Mouse (Mus musculus) midbrain, embryonic 11.5 days (tissue): Measurements from ENCODE around the gene Cyfip1. TPM values are rescaled to one million over a fixed set of nuclear protein-coding genes. Genes with fewer than 3 reads are reported as not detected.

Source experiments
- ATAC-seq: fragments of 200-750 bp; cut with Nextera tagmentation; 2 replicates; pipeline ENCODE4 v1.8.0; 2017; ENCODE audit warnings: moderate TSS enrichment, moderate library complexity; ENCODE audit not compliant: low FRiP score
- DNase-seq: peaks from one replicate; pipeline ENCODE4 v3.0.0; 2015; ENCODE audit warnings: low spot score; ENCODE audit errors: missing footprints
- H3K27ac ChIP-seq: fragments of 300-500 bp; sonication (generic); 2 replicates; pipeline ENCODE4 v1.5.1; 2014; ENCODE audit warnings: low read depth, low read length
- H3K27me3 ChIP-seq: fragments of 300-500 bp; sonication (generic); 2 replicates; pipeline ENCODE4 v1.6.1; 2014; ENCODE audit warnings: mild to moderate bottlenecking, low read length, moderate library complexity, mixed read lengths; ENCODE audit not compliant: control insufficient read depth, insufficient read depth
- H3K36me3 ChIP-seq: fragments of 300-500 bp; sonication (generic); 2 replicates; pipeline ENCODE4 v1.6.1; 2014; ENCODE audit warnings: mild to moderate bottlenecking, low read length, moderate library complexity, mixed read lengths; ENCODE audit not compliant: control insufficient read depth, insufficient read depth
- H3K4me1 ChIP-seq: fragments of 300-500 bp; sonication (generic); 2 replicates; pipeline ENCODE4 v1.6.1; 2014; ENCODE audit warnings: low read length; ENCODE audit not compliant: control insufficient read depth, insufficient read depth
- H3K4me2 ChIP-seq: fragments of 300-500 bp; sonication (generic); 2 replicates; pipeline ENCODE4 v1.6.1; 2014; ENCODE audit warnings: mild to moderate bottlenecking, moderate library complexity
- H3K4me3 ChIP-seq: fragments of 300-500 bp; sonication (generic); 2 replicates; pipeline ENCODE4 v1.5.1; 2014; ENCODE audit warnings: low read depth, low read length
- H3K9ac ChIP-seq: fragments of 300-500 bp; sonication (generic); 2 replicates; pipeline ENCODE4 v1.6.1; 2014; ENCODE audit warnings: low read length
- H3K9me3 ChIP-seq: fragments of 300-500 bp; sonication (generic); 2 replicates; pipeline ENCODE4 v1.6.1; 2016; ENCODE audit warnings: low read length; ENCODE audit not compliant: control insufficient read depth
- WGBS: fragments of 180-500 bp; shearing (Covaris S2); extraction: QIAGEN DNeasy Blood & Tissue Kit; methylation state at CpG from one replicate; pipeline ENCODE4 v1.1.7; 2014; 5-methylcytosine and 5-hydroxymethylcytosine counted together
- polyA plus RNA-seq: library from polyadenylated mRNA; unstranded; fragments of >200 nt; fragmentation: Nextera tagmentation; extraction: Ambion mirVana; gene quantifications from 2 replicates; pipeline ENCODE4 v1.2.1, GENCODE M21; 2014

The Cyfip1 gene
- polyA plus RNA-seq, 1 experiment from 2014 or later = 80.6 TPM

DNA sequence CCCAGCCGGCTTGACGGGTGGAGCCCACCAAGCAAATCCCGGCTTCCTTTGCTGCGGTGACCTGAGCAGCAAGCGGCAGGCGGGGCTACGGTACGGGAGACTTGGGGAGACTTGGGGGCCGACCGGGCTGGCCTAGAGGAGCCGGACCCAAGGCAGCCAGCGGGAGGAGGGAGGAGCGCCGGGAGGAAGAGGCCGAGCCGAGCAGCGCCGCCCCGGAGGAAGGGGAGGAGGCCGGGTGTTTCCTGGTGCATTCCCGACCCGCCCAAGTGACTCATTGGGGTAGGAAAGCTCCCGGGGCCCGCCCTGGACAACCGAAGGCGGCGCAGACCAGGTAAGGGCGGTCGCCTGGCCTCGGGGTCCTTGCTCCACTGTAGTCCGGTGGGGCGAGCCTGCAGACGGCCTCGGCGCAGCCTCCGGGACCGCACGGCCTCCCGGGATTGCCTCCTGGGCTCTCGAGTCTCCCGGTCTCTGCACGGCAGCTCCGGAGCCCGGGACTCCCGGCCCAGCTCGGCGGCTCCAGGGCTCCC lies 495 bp downstream of the Cyfip1 start:
- WGBS = under 1% methylated on average over 44 of the region's 47 CpGs
- H3K9me3 ChIP-seq = no peaks in the 10 kb centered on the region

DNA sequence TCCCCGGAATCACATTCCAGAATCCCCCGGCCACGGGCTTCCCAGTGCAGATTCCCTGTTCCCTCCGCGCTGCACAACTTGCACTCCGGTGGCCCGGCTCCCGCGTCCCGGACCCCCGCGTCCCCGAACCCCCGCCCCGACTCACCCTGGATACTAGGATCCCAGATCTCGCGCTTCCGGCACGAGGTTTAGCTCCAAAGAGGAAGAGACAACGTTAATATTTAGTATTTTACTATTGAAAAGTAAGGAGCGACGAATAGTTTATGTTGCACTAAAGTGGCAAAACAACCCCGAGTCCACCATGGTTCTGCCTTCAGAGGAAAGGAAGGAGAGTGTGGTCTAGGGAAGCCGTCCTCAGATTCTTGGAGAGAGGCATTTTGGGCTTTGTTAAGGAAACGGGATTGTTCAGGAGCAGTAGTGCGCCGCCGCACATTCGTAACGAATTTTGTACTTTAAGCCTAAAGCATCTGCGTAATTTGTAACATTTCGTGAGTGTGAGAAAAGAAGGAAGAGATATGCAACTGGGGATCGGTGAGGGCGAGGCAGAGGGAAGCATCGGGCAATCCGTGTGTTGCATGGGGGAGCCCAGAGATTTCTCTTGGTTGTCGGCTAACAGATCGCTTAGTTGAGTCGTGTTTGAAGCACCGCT lies 1.1 kb downstream of the Cyfip1 start:
- under 1% methylated on average over 40 of the region's 40 CpGs for WGBS
- DNase-seq = peak; percentile 97
- H3K27ac ChIP-seq = peak overlapping the region; percentile 83

More for the DNA sequence above, 495 bp downstream of the Cyfip1 start:
- peak; percentile 97 for DNase-seq
- Histone ChIP-seq H3K36me3 (no peaks in the 10 kb centered on the region), H3K9ac (peak overlapping the region; percentile 96), H3K4me3 (peak overlapping the region; percentile 85), H3K27me3 (no peaks in the 10 kb centered on the region), H3K27ac (peak overlapping the region; percentile 83), H3K4me1 (peaks cover 8% of the 10 kb centered on the region; the same call in 1 of the 2 replicates), H3K4me2 (peak overlapping the region; percentile 52)
- peak; percentile 95 for ATAC-seq

GRCm38 (mm10) chr7:55846606-55847312 lies 5.2 kb downstream of the Cyfip1 start:
- H3K4me3 ChIP-seq = no peak overlapping the region

More for the DNA sequence above, 1.1 kb downstream of the Cyfip1 start:
- H3K4me3 ChIP-seq = peak overlapping the region; percentile 85
- no peaks in the 10 kb centered on the region for H3K36me3 ChIP-seq
- peak; percentile 73 for ATAC-seq
- no peaks in the 10 kb centered on the region for H3K27me3 ChIP-seq
- H3K9me3 ChIP-seq = no peaks in the 10 kb centered on the region
- H3K4me2 ChIP-seq = peak overlapping the region; percentile 52
- peaks cover 8% of the 10 kb centered on the region; the same call in 1 of the 2 replicates for H3K4me1 ChIP-seq
- H3K9ac ChIP-seq = peak overlapping the region; percentile 96

DNA sequence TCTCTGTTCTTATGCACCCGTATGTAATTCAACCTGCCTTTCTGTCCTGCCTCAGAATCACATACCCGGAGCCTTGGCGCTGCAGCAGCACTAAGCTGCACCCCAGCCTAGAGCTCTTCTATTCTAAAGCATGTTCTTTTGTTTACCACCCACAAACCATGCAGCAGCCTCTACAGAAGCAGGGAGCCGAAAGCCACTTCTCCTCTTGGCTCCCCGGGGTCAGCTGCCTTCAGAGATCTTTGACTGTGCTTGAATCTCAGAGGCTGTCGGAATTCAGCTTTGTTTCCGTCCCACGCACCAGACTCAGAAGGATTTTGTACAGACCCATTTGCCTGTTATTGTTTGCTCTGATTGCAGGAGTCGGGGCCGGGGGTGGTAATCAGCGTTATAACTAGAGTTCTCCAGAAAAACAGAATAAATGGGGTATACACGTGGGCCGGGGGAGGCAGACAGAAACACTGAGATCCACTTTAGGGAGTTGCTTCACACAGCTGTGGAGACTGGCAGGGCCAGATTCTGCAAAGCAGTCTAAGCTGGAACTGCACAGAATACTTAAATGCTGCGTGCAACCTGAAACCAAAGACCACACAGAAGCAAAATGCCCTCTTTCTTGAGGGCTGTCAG lies 8.5 kb downstream of the Cyfip1 start:
- Histone ChIP-seq H3K4me3 (no peak overlapping the region), H3K27me3 (no peaks in the 10 kb centered on the region), H3K4me2 (peak overlapping the region; percentile 29), H3K9ac (peak overlapping the region; percentile 31; the same call in 1 of the 2 replicates), H3K36me3 (no peaks in the 10 kb centered on the region), H3K4me1 (peaks cover 9% of the 10 kb centered on the region), H3K27ac (peak overlapping the region; percentile 45; the same call in 1 of the 2 replicates), H3K9me3 (no peaks in the 10 kb centered on the region)
- ATAC-seq (peak; percentile 66), DNase-seq (peak; percentile 92)
- whole genome bisulfite sequencing = 23% methylated on average over 14 of the region's 14 CpGs

More at GRCm38 (mm10) chr7:55846606-55847312, 5.2 kb downstream of the Cyfip1 start:
- Histone ChIP-seq H3K27me3 (no peaks in the 10 kb centered on the region), H3K36me3 (no peaks in the 10 kb centered on the region), H3K9me3 (no peaks in the 10 kb centered on the region), H3K27ac (no peak overlapping the region), H3K9ac (no peak overlapping the region), H3K4me2 (no peak overlapping the region), H3K4me1 (peaks cover 17% of the 10 kb centered on the region)
- 83% methylated on average over 9 of the region's 9 CpGs for WGBS
- DNase-seq (no peak), ATAC-seq (no peak)

- Histone ChIP-seq H3K4me1 (peaks cover 9% of the 10 kb centered on the region), H3K27ac (no peak overlapping the region), H3K9ac (no peak overlapping the region), H3K9me3 (no peaks in the 10 kb centered on the region), H3K4me3 (no peak overlapping the region), H3K27me3 (no peaks in the 10 kb centered on the region), H3K36me3 (no peaks in the 10 kb centered on the region), H3K4me2 (no peak overlapping the region)
- DNase-seq (no peak), ATAC-seq (no peak)
- WGBS = 89% methylated on average over 3 of the region's 3 CpGs
Measured at GRCm38 (mm10) chr7:55852787-55853186, 11.2 kb downstream of the Cyfip1 start.

GRCm38 (mm10) chr7:55855597-55855996 lies 14.1 kb downstream of the Cyfip1 start:
- no peak for ATAC-seq

DNA sequence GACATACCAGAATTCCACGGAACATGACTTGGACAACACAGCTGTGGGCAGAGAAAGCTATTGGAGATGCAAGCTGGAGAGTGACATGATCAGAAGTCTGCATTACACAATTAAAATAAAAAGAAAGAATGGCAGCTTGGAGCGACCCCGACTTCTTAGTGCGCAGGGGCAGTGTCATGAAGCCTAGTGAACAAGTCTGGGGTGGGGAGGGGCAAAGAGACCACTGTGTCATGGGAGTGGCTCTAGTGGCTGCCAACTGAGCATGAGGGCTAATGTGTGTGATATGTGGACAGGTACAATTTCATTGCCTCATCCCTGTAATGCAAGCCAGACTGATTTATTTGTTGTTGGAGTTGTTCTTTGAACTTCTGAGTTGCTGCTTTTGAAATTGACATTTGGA lies 15.2 kb downstream of the Cyfip1 start:
- Histone ChIP-seq H3K4me3 (no peak overlapping the region), H3K9ac (no peak overlapping the region), H3K4me1 (no peaks in the 10 kb centered on the region), H3K27me3 (no peaks in the 10 kb centered on the region), H3K4me2 (no peak overlapping the region), H3K36me3 (no peaks in the 10 kb centered on the region), H3K27ac (no peak overlapping the region), H3K9me3 (no peaks in the 10 kb centered on the region)
- DNase-seq = no peak
- ATAC-seq = no peak
- WGBS = 95% methylated on average over 4 of the region's 4 CpGs

More at GRCm38 (mm10) chr7:55855597-55855996, 14.1 kb downstream of the Cyfip1 start:
- Histone ChIP-seq H3K4me3 (no peak overlapping the region), H3K36me3 (no peaks in the 10 kb centered on the region), H3K9me3 (no peaks in the 10 kb centered on the region), H3K27me3 (no peaks in the 10 kb centered on the region), H3K4me1 (no peaks in the 10 kb centered on the region), H3K27ac (no peak overlapping the region), H3K9ac (no peak overlapping the region), H3K4me2 (no peak overlapping the region)
- WGBS = 90% methylated on average over 3 of the region's 3 CpGs
- no peak for DNase-seq

DNA sequence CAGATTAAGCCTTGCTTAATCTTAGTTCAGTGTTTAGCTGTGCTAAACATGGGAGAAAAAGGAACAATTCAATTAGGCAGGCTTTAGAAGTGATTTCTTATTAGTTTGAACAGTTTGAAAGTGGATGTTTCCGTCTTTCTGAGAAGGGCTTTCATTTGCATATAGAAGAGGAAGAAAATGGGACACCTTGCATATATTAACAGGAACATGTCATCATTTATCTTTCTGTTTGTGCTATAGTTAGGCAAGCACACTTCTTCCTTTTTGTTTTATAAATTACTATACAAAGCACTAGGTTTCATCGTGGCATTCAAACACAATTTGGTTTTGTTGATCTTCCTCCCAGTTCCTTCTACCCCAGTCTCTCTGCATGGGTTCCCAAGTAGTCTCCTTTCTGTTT lies 16.2 kb downstream of the Cyfip1 start:
- DNase-seq (no peak), ATAC-seq (no peak)
- WGBS = 87% methylated on average over 2 of the region's 2 CpGs
- no peak overlapping the region for H3K9ac ChIP-seq
- H3K9me3 ChIP-seq = no peaks in the 10 kb centered on the region
- no peak overlapping the region for H3K27ac ChIP-seq
- no peak overlapping the region for H3K4me3 ChIP-seq
- H3K36me3 ChIP-seq = no peaks in the 10 kb centered on the region
- no peaks in the 10 kb centered on the region for H3K4me1 ChIP-seq
- H3K27me3 ChIP-seq = no peaks in the 10 kb centered on the region
- H3K4me2 ChIP-seq = no peak overlapping the region
